Mouse (Mus musculus) urinary bladder, postnatal 0 days (tissue): ENCODE measurements around the gene Polr2b. TPM values are rescaled to one million over a fixed set of nuclear protein-coding genes. Genes with fewer than 3 reads are reported as not detected.

Source experiments
- microRNA-seq: library from miRNA; unstranded; fragments of <30 nt; microRNA quantifications from one replicate; pipeline ENCODE4, GENCODE M21; 2016
- polyA plus RNA-seq: library from polyadenylated mRNA; unstranded; fragments of >200 nt; fragmentation: Nextera tagmentation; extraction: Ambion mirVana; gene quantifications from 2 replicates; pipeline ENCODE4 v1.2.1, GENCODE M21; 2015

Polr2b gene
- 23.9 and 24.7 TPM in 2 replicates for polyA plus RNA-seq

DNA sequence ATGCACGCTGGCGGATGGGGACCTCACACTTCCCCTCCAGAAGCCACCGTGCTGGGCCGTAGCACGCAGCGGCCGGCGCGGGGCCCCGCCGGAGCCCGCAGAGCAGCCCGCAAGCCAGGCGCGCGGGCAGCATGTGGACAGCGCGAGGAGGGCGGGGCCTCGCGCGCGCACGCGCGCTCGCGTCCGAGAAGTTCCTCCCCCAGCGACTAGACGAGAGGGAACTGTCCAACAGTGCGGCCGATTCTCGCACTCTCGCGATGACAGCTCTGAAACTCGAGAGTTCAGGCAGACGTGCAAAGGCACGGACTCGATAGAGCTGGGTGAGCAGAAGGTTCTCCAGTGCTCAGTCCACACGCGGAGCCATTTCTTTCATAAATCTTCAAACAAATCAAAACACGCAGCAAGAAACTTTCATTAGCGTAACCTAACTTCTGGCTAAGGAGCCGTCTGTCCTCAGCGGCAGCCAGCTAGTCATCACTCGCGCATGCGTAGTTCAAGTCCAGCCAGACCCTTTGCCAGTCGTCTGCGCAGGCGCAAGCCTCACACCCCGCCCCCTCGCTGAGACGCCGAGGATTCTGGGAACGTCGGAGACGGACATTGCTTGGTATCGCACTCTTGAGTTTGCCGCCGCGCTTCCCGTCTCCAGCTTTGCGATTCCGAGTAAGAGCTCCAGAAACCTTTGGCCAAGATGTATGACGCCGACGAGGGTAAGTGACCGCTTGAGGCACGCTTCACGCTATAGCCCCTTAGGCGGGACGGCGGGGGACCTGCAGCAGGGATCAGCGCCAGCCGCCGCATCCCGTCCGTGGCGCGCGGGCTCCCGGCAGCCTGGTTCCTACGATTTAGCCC is at the start of gene Polr2b, which contains the start of gene Noa1:
TSS of gene Polr2b (plus strand) at position 224 of the 849 bp plus-strand sequence.
TSS of gene Noa1 (minus strand) at position 161 of the 849 bp plus-strand sequence.

DNA sequence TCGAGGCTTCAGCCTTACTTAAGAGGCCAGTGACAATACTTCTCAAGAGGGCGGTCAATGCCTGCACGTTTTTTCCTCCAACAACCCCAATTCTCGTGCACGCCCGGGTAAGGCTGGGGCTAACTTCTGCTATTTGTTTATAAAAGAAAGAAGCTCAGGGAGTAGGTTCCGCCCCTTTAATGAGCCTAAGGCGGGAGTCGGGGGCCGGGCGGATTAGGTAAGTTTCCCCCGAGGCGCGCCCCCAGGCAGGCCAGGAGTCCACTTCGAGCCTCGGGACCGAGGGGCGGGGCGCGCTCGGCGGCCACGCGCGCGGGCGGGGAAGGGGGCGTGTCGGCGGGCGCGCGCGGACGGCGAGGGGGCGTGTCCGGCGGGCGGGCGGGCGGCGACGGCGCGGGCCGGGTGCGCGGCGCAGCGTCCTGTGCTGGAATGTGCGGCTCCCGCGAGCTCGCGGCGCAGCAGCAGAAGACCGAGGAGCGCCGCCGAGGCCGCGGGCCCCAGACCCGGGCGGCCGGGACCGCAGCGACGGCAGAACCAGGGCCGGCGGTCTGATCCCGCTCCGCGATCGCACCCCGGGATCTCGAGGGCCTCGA is 44.8 kb upstream of the Polr2b start, which contains the start of gene Rest:
TSS of gene Rest (plus strand) at position 411 of the 590 bp plus-strand sequence.

Small RNAs within 50 kb of the gene (microRNA-seq; reads per million reads assigned to microRNA genes)
- gene Mir5098, result not detected

Other genes with a start within 250 kb of the Polr2b start
- gene Hopx, start 195.0 kb upstream of the Polr2b start, polyA plus RNA-seq, result 8.1 and 10.7 TPM in 2 replicates
- gene Spink2, start 98.7 kb upstream of the Polr2b start, polyA plus RNA-seq, result 2.7 and 4.8 TPM in 2 replicates
- gene Rest, start 44.7 kb upstream of the Polr2b start, polyA plus RNA-seq, result 14.6 and 16.4 TPM in 2 replicates
- gene Noa1, start 63 bp upstream of the Polr2b start, polyA plus RNA-seq, result 12.6 and 15.5 TPM in 2 replicates
- gene Igfbp7, start 97.9 kb downstream of the Polr2b start, polyA plus RNA-seq, result 980 and 986 TPM in 2 replicates